Mouse (Mus musculus) mesoderm, embryonic 11.5 days (tissue): ENCODE data around the gene Ntf5.
"Not testable (repeated sequence)": the region's sequence is repeated elsewhere in the genome, so short reads cannot be mapped to it uniquely, and the experiment has no call there.

ENCODE experiments used
- DNase-seq: peaks from one replicate; pipeline ENCODE4 v3.0.0-alpha.2; 2012; ENCODE audit warnings: low read depth, low spot score

Gene Ntf5

DNA sequence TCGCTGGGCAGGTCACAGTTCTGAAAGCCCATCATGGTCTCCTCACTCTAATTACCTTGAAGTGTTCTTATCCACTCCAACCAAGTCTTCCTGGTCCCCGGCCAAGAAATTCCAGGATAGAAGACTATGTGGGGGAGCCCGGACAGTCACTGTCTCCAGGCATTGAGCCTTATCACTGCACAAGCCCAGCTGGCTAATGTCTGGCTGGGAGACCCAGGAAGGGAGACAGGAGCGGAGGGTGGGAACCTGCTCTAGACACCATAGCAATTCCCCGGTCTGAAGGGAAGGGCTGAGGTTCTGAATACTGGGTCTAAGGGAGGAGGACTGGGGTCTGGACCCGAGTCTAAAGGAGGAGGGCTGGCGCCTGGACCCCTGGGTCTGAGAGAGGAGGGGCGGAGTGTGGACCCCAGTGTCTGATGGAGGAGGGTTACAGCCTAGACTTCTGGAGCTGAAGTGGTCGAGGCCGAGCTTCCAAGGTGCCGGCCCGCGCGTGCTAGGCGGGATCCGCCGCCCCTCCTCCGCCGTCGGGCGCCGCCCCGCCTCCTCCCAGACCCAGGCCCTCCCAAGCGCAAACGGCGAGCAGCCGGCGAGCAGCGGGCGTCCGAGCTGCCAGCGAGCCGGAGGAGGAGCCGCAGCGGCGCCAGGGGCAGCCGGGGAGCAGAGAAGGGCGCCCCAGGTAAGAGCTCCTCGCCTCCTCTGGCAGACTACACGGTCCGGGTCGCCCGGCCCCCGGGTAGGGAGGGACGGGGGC, at the start of gene Ntf5:
Ntf5 (plus strand) TSS at position 583 of the 751 bp plus-strand sequence.
- DNase-seq: peak; percentile 51

DNA sequence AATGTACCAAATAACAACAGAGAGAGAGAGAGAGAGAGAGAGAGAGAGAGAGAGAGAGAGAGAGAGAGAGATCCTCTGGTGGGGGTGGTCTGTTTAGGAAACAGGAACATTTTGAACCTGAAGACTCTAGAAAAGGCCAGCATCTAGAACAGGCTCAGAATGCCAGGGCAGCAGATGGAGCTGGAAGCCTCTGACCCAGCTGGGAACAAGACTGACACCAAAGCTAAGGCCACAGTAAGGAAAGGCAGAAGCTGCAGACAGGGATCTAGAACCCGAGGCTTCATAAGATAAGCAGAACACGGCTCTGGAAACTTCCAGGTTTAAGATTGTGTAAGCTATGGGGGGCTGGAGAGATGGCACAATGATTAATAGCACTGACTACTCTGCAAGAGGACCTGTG, 49.5 kb upstream of the Ntf5 start:
- no peak for DNase-seq

DNA sequence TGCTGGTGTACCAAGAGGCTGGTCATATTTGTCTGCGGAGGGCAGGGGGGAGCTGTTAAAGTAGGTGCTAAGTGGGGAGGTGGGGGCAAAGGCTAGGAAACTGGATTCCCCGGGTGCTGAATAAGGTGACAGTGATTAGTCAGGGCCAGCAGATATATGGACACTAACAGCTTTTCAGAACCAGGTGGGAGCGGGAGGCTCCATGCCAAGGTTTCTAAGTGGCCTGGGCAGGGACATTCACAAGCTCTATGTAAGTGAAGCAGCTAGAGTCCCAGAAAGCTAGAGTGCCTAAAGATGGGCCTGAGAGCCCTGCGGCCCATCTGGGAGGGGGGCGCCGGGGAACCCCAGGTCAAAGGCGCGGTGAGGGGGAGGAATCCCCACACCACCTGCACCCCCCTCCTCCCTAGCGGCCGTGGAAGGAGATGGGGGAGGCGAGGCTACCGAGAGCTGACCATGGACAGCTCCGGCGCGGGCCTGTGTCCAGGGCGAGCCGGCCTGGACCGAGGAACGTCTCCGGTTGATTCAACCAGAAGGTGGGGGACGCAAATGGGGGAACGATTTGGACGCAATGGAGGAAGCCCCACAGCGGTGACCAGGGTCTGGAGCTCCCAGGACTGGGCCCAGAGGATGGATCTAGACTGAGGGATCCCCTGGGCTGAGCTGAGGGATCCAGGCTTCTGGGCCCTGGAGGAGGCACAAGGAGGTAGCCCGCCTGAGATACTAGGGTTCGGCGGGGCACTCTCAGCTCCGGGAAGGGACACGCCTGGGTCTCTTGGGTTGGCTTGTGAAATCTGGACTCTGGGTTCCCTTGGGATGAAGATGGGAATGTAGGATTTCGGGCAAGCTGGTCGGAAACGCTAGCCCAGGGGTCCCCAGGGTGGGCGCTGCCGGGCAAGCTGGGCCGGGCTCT, 47.5 kb upstream of the Ntf5 start:
- peak; percentile 54 for DNase-seq

DNA sequence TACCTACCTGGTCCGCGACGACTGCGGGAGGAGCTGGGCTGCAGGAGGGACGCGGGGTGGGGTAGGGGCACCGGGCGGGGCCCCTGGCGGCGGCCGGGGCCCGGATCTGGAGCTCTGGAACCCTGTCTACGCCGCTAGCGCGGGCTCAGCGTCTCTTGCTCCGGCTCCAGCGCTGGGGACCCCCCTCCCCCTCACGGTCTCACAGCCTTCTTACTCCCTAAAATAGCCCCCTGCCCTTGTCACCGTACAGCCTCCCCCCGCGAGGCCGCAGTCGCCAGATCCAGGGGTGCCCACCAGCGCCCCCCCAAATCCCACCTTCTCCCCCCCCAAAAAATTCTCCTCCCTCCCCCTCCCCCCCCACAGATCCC, 46.9 kb upstream of the Ntf5 start, which contains the start of gene Ppfia3:
Ppfia3 (minus strand) TSS at position 368 of the 368 bp plus-strand sequence.
- no peak for DNase-seq

DNA sequence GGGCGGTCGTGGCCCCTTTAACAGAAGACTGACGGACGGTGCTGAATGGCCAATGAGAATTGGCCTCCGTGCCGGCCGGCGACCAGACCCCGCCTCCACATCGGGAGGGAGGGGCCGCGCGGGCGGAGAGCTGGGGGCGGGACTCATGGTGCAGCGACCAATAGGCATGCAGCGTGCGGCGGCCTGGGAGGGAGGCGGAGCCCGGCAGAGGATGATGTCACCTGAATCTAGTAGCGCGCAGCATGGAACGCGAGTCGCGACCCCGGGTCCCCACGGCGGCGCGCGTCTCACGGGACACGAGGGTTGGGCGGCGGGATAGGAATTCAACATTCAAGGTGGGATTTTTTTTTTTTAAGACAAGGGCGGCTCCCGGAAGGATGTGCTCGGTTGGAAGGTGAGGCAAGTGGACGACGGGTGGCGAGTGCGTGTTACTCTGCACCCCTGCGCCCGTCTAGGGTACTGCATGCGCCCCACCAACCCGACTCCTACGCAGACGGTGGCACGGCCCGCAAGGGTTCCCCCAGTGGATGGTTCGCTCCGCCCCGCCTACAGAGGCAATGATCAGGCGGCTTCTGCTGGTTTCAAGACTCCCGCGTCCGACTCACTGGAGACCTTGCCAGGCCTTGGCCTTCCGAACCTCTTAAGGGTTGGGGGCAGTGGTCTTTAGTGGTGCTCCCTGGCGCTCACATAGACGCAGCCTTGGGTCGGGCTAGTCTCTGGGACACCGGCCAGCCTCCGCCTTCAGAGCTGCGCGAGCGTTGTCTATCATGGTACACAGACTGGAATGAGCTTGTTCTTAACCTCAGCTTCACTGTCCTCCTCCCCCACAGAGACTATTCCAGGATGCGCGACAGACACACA, 46.2 kb upstream of the Ntf5 start:
- peak; percentile 97 for DNase-seq

DNA sequence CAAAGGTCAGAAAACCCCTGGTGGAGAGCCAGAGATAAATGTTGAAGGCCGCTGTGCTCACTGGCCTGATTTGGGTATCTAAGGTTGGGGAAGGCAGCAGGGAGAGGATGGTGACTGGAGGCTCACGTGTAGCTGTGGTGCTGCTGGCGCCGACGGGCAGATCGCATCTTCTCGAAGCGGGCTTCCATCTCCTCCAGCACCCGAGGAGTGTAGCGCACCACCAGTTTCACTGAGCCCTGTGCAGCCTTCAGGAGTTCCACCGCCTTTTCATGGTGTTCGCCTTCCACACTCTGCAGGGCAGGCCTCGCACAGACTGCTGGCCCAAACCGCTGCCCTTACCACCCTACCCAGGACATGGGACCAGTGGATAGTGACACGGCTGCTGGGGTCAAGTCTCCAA, 45.3 kb upstream of the Ntf5 start:
- DNase-seq: no peak

DNA sequence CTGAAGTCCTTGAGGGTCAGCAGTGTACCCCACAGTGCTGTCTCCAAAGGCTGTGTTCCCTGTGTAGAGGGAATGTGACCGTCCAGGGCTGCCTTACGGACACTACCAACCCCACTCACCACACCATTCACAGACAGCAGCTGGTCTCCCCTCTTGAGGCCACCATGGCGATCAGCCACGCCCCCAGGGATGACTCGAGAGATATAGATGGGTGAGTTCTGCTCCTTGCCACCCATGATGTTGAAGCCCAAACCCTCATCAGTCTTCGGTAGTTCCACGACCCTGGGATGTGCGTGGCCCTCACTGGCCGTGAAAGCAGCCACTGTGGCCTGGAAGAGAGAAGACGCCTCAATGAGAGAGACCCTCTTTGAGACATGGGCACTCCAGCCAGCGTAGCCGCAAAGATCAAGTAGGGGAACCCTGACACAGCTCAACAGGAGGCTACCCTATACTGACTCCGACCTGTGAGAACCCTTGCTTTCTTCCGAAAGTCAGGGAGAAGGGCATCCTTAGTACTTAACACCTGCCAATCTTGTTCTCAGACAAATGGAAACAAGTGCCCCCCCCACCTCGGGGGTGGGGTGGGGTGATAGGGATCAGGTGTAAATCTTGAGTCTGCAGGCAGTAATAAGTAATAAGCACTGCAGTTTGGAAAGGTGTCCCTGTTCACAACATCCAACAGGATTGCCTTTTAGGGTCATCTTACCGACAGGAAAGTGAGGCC, 44.3 kb upstream of the Ntf5 start:
- no peak for DNase-seq

DNA sequence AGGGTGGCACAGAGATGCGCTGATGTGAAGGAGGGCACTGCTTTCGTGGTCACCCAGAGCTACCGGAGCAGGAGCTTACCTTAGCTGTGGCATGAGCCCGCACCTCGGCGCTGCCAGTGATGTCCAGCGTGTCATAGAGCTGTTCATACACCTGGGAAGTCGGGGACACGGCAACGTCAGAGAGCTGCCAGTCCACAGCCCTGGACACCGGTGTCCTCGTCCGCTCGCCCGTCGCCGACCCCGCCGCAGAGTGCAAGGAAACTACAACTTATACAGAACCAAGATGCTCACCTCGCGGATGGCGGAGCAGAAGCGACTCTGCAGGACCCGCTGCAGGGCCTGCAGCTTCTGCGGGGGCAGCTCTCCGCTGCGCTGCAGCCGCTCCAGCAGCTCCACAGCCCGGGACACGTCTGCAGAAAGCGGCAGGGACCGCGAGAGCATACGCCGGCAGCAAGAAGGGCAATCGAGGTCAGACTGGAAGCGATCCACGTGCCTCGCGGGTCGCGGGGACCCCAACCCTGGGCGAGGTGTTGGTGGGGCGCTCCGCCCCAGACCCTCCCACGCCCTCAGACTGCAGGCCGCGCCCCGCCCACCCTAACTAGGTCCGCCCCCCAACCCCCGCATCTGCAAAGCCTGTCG, 43.5 kb upstream of the Ntf5 start:
- no peak for DNase-seq

DNA sequence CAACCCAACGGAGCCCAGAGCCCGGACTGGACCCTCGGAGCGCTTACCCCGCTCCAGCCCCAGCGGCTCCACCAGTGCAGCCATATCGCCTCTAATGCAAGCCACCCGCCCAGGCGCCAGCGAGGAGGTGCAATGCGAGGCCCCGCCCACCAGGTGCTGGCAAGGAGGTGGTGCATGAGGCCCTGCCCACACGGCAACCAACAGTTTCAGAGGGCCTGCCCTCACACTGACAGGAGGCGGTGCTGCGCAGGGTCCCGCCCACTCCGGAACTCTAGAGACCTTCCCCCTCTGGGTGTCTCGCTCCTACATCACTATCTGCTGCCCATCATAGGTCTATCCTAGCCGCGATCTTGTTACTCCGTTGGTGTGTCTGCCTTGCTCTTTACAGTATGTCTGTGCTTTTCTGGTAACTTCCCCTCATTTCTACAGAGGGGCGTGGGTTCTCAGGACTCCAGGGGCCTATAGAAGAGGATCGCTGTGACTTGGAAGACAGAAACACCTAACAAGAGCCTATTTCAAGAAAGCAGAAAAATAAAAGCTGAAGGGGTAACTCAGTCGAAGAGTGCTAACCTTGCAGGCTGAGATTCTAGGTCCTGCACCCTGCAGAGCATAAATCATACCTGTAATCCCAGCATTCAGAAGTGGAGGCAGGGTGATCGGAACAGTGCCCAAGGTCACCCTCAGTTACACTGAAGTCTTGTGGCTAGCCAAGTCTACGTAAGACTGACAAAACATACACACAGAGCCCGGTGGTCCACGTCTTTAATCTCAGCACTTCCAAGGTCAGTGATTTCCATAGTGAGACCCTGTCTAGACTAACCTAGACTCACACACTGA, 42.8 kb upstream of the Ntf5 start, which contains the start of gene Lin7b:
Lin7b (minus strand) TSS at position 109 of the 837 bp plus-strand sequence.
- peak; percentile 88 for DNase-seq

DNA sequence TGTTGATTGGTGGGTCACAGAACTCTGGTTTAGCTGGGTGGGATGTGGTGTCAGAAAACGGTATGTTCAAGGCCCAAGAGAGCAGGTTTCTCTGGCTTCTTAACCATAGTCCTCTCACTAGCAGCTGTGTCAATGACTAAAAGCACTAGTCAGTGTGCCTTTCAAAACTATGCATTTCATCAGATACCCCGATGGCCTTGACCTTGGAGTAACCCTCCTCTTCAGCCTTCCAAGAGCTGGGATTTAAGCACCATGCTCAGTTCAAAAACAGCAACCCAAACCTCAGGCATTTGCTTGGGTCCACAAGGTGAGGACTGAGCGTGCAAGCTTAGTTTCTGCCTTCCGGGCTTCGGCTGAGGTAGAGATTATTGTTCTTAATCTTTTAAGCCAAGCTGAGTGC, 41.1 kb upstream of the Ntf5 start:
- DNase-seq: no peak

DNA sequence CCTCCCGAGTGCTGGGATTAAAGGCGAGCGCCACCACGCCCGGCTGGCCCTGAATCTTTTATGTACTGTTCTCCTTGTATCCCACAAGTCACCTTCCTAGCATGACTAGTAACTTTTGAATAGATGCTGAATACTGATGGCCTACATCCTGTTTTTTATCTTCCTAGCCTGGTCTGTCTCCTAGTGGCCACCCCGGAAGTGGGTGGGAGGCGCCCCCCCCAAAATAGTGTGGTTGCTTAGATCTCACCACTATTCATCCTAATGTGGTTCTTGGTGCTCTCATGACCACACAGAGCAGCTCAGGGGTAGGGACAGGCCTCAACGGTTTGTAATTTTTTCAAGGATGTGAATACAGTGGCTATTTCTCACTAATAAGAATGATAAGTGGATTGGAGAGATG, 38.9 kb upstream of the Ntf5 start:
- no peak for DNase-seq

DNA sequence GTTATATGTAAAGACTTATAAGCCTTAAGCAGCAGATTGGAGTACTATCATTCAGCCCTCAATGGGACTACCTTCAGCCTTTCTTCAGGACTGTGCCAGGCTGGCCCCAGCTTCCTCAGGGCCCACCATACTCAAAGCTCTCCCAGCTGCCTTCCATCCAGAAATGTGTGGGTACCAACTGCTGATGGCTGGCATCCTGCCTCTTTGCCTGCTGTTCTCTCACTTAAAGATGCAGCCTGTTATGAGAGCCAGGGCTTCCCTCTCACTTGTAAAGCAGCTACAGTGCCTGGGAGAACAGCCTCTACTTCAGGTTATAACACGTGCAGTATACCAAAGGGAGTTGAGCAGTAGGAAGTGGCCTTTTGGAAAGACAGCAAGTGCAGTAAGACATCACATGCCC, 37.4 kb upstream of the Ntf5 start:
- DNase-seq: no peak

DNA sequence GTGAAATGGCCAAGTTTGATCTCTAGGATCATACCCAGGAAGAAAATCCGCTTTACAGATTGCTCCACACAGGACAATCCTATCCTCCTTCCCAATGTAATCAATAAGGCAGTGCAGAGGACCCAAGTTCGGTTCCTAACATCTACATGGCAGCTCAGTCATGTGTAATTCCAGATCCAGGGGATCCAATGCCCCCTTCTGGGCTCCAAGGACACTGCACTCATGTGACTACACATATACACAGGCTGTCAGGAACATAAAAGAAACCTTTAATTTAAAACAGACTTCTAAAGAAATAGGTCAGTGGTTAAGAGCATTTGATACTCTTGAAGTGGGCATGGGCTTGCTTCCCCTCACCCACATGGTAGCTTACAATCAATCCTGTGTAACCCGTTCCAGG, 27.4 kb upstream of the Ntf5 start:
- no peak for DNase-seq

DNA sequence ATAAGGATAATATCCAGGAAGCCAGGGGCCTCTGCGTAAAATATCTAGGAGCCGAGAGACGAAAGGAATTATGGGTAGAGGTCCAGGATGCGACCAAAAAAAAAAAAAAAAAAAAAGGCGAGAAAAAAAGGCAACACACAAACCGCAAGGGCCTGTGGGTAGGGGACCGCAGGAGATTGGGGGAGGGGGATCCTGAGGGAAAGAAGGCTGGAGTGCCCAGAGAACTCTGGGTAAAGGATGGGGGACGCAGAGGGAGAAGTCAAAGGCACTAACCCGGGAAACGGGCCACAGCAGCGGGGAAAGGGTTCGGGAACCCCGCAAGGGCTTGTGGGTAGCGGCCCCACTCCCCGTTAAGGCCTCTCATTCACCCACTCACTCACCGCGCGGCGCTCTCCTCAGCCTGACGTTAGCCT, 18.4 kb upstream of the Ntf5 start:
- DNase-seq: peak; percentile 84

DNA sequence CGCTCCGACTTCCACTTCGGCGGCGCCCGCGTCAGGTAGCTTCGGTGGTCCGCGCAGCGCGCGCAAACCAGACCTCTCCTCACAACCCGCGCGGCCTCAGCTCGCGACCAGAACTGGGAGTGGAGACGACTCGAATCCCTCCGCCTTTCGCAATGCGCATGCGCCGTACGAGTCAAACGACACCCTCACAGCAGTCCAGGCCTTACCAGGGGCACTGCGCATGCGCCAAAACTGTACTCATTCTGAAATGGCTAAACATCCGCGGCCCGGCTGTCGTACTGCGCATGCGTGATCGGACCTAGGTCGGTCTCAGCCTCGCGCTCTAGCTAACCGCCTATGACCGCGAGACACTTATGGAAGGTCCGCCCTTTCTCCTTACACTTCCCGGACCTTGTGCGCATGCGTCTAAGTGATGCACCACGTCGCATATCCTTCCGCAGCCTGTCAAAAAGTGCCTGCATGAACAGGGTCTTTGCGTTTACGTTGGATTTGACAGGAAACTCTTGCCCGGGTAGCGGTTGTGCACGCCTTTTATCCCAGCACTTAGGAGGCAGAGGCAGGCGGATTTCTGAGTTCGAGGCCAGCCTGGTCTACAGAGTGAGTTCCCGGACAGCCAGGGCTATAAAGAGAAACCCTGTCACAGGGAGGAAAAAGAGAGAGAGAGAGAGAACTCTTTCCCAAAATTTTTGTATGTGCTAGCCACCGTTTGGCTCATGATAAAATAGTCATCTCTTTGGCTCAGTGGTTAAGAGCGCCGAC, 17.7 kb upstream of the Ntf5 start, which contains the start of gene Snrnp70:
Snrnp70 (minus strand) TSS at position 165 of the 759 bp plus-strand sequence.
- DNase-seq: peak; percentile 100

DNA sequence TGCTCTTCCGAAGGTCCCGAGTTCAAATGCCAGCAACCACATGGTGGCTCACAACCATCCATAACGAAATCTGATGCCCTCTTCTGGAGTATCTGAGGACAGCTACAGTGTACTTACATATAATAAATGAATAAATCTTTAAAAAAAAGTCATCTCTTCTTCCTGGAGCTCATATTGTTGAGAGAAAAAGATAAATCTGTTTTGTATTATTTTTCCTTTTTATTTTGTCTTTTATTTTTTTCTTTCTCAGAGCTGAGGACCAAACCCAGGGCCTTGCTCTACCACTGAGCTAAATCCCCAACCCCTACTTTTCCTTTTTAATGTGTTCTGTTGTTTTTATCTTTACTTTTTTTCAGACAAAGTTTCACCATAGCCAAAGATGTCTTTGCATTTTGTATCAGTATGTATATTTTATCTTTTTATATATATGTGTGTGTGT, 17.1 kb upstream of the Ntf5 start:
- DNase-seq: not testable (repeated sequence)

DNA sequence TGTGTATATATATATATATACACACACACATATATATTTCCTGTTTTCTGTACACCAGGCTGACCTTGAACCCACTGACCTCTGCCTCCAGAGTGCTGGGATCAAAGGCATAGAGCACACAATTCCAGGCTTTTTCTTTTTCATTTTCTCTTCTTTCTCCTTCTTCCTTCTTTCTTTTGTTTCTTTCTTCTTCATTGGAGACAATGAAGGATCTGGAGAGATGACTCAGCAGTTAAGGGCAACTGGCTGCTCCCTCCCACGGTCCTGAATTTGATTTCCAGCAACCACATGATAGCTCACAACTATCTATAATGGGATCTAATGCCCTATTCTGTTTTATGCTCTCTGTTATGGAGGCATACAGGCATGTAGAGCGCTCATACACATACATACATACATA, 16.7 kb upstream of the Ntf5 start:
- no peak for DNase-seq

DNA sequence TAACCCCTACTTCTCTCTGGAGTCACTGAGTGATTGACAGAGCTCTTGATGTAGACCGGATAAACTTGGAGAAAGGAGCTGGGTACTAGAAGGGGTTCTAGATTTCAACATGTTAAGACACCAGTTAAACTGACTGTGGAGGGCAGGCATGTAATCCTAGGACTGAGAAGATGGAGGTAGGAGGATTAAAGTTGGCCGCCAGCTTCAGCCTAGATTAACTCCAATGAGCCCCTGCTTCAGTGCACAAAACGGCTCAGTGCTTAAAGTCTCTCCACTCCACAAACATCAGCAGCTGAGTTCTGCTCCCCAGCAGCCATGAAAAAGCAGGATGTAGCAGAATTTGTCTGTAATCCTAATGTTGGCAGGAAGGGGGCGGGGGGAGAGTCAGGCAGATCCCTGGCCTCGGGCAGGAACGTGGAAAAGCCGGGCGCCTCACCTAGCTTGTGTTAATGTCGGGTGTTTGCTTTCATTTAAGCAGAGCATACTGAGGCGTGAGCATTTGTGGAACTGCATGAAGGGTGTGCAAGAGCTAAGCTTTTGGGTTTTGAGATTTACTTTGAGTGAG, 11.9 kb upstream of the Ntf5 start:
- no peak for DNase-seq
